Mouse (Mus musculus): ENCODE measurements at regions not wholly inside any gene's neighbourhood (a gene's known extent, or its start where the extent isn't known, plus 50 kb on each side); places are given as distances from the start of the nearest gene placed in this dataset.
"Not testable (repeated sequence)": the region's sequence is repeated elsewhere in the genome, so short reads cannot be mapped to it uniquely, and the experiment has no call there.

- not testable (repeated sequence) for ATAC-seq; H3K4me2 ChIP-seq (ENCODE audit: low read depth); H3K27me3 ChIP-seq (ENCODE audit: insufficient read depth, low read length); H3K9me3 ChIP-seq (ENCODE audit: low read length); H3K9ac ChIP-seq; DNase-seq; H3K4me1 ChIP-seq (ENCODE audit: insufficient read depth); H3K27ac ChIP-seq (ENCODE audit: low read depth, low read length); H3K4me3 ChIP-seq (ENCODE audit: low read depth, low read length); H3K36me3 ChIP-seq (ENCODE audit: insufficient read depth)
- WGBS, result 90% methylated on average over 9 of the region's 9 CpGs
These were observed 1191.1 kb upstream of the 1700008P02Rik start for GRCm38 (mm10) chr3:7811301-7811700.

GRCm38 (mm10) chr3:7805121-7805520 is 1184.9 kb upstream of the 1700008P02Rik start:
- H3K9ac ChIP-seq; H3K4me2 ChIP-seq (ENCODE audit: low read depth); H3K27me3 ChIP-seq (ENCODE audit: insufficient read depth, low read length); H3K4me1 ChIP-seq (ENCODE audit: insufficient read depth); H3K4me3 ChIP-seq (ENCODE audit: low read depth, low read length); H3K36me3 ChIP-seq (ENCODE audit: insufficient read depth); ATAC-seq; DNase-seq; H3K27ac ChIP-seq (ENCODE audit: low read depth, low read length); H3K9me3 ChIP-seq (ENCODE audit: low read length): not testable (repeated sequence)
- WGBS, result 47% methylated on average over 2 of the region's 2 CpGs

GRCm38 (mm10) chr3:7804209-7804608 is 1184.0 kb upstream of the 1700008P02Rik start:
- ATAC-seq (no peak), DNase-seq (no peak)
- Histone ChIP-seq H3K4me1 (ENCODE audit: insufficient read depth) (no peaks in the 10 kb centered on the region), H3K36me3 (ENCODE audit: insufficient read depth) (no peaks in the 10 kb centered on the region), H3K9me3 (ENCODE audit: low read length) (no peaks in the 10 kb centered on the region), H3K9ac (no peak overlapping the region), H3K4me2 (ENCODE audit: low read depth) (no peak overlapping the region), H3K27me3 (ENCODE audit: insufficient read depth, low read length) (no peaks in the 10 kb centered on the region), H3K4me3 (ENCODE audit: low read depth, low read length) (no peak overlapping the region), H3K27ac (ENCODE audit: low read depth, low read length) (no peak overlapping the region)
- TF ChIP-seq CTCF (IDR thresholded peaks at IDR 0.05; ENCODE audit: low read depth), result no peak
- whole genome bisulfite sequencing, result 68% methylated on average over 1 of the region's 1 CpGs

- DNase-seq, result no peak
- no peaks in the 10 kb centered on the region for H3K36me3 ChIP-seq (ENCODE audit: insufficient read depth)
- H3K4me2 ChIP-seq (ENCODE audit: low read depth), result no peak overlapping the region
- no peak for TF ChIP-seq CTCF (IDR thresholded peaks at IDR 0.05; ENCODE audit: low read depth)
- no peaks in the 10 kb centered on the region for H3K9me3 ChIP-seq (ENCODE audit: low read length)
- H3K4me1 ChIP-seq (ENCODE audit: insufficient read depth), result no peaks in the 10 kb centered on the region
- H3K4me3 ChIP-seq (ENCODE audit: low read depth, low read length), result no peak overlapping the region
- H3K9ac ChIP-seq, result no peak overlapping the region
- H3K27ac ChIP-seq (ENCODE audit: low read depth, low read length), result no peak overlapping the region
- WGBS, result 90% methylated on average over 4 of the region's 4 CpGs
- no peaks in the 10 kb centered on the region for H3K27me3 ChIP-seq (ENCODE audit: insufficient read depth, low read length)
- no peak for ATAC-seq
These were observed 1179.2 kb upstream of the 1700008P02Rik start for GRCm38 (mm10) chr3:7799486-7799885.

- Histone ChIP-seq H3K27me3 (ENCODE audit: insufficient read depth, low read length) (no peaks in the 10 kb centered on the region), H3K36me3 (ENCODE audit: insufficient read depth) (no peaks in the 10 kb centered on the region), H3K9ac (no peak overlapping the region), H3K4me2 (ENCODE audit: low read depth) (no peak overlapping the region), H3K4me3 (ENCODE audit: low read depth, low read length) (no peak overlapping the region), H3K4me1 (ENCODE audit: insufficient read depth) (no peaks in the 10 kb centered on the region), H3K27ac (ENCODE audit: low read depth, low read length) (no peak overlapping the region), H3K9me3 (ENCODE audit: low read length) (no peaks in the 10 kb centered on the region)
- no peak for TF ChIP-seq CTCF (IDR thresholded peaks at IDR 0.05; ENCODE audit: low read depth)
- DNase-seq (peak; percentile 16), ATAC-seq (no peak)
- 65% methylated on average over 5 of the region's 5 CpGs for WGBS
These were observed 1167.4 kb upstream of the 1700008P02Rik start for GRCm38 (mm10) chr3:7787665-7788064.

- WGBS, result 75% methylated on average over 2 of the region's 2 CpGs
- H3K9me3 ChIP-seq (ENCODE audit: low read length), result no peaks in the 10 kb centered on the region
- H3K27me3 ChIP-seq (ENCODE audit: insufficient read depth, low read length), result no peaks in the 10 kb centered on the region
- H3K36me3 ChIP-seq (ENCODE audit: insufficient read depth), result no peaks in the 10 kb centered on the region
- no peaks in the 10 kb centered on the region for H3K4me1 ChIP-seq (ENCODE audit: insufficient read depth)
- no peak for TF ChIP-seq CTCF (IDR thresholded peaks at IDR 0.05; ENCODE audit: low read depth)
- H3K9ac ChIP-seq, result no peak overlapping the region
- H3K4me2 ChIP-seq (ENCODE audit: low read depth), result no peak overlapping the region
- H3K4me3 ChIP-seq (ENCODE audit: low read depth, low read length), result no peak overlapping the region
- no peak overlapping the region for H3K27ac ChIP-seq (ENCODE audit: low read depth, low read length)
- ATAC-seq (no peak), DNase-seq (no peak)
These were observed 1164.9 kb upstream of the 1700008P02Rik start for GRCm38 (mm10) chr3:7785096-7785495.

GRCm38 (mm10) chr3:7755445-7755844 is 1135.2 kb upstream of the 1700008P02Rik start:
- Histone ChIP-seq H3K27me3 (ENCODE audit: insufficient read depth, low read length) (no peaks in the 10 kb centered on the region), H3K36me3 (ENCODE audit: insufficient read depth) (no peaks in the 10 kb centered on the region), H3K4me2 (ENCODE audit: low read depth) (no peak overlapping the region), H3K27ac (ENCODE audit: low read depth, low read length) (no peak overlapping the region), H3K4me1 (ENCODE audit: insufficient read depth) (no peaks in the 10 kb centered on the region), H3K4me3 (ENCODE audit: low read depth, low read length) (no peak overlapping the region), H3K9ac (no peak overlapping the region), H3K9me3 (ENCODE audit: low read length) (no peaks in the 10 kb centered on the region)
- 59% methylated on average over 4 of the region's 4 CpGs for WGBS
- TF ChIP-seq CTCF (IDR thresholded peaks at IDR 0.05; ENCODE audit: low read depth), result no peak
- ATAC-seq (no peak), DNase-seq (no peak)

GRCm38 (mm10) chr3:7713741-7714140 is 1093.5 kb upstream of the 1700008P02Rik start:
- Histone ChIP-seq H3K27me3 (ENCODE audit: insufficient read depth, low read length) (no peaks in the 10 kb centered on the region), H3K27ac (ENCODE audit: low read depth, low read length) (no peak overlapping the region), H3K9me3 (ENCODE audit: low read length) (no peaks in the 10 kb centered on the region), H3K4me1 (ENCODE audit: insufficient read depth) (no peaks in the 10 kb centered on the region), H3K4me3 (ENCODE audit: low read depth, low read length) (no peak overlapping the region), H3K4me2 (ENCODE audit: low read depth) (no peak overlapping the region), H3K36me3 (ENCODE audit: insufficient read depth) (no peaks in the 10 kb centered on the region), H3K9ac (no peak overlapping the region)
- WGBS, result 84% methylated on average over 2 of the region's 2 CpGs
- no peak for TF ChIP-seq CTCF (IDR thresholded peaks at IDR 0.05; ENCODE audit: low read depth)
- no peak for DNase-seq
- ATAC-seq, result no peak

All from forebrain, postnatal 0 days (tissue).